Mouse (Mus musculus) lung, embryonic 14.5 days (tissue): ENCODE measurements around the gene Ntsr1. TPM values are rescaled to one million over a fixed set of nuclear protein-coding genes. Genes with fewer than 3 reads are reported as not detected.

Experiments used
- ATAC-seq: fragments of 200-750 bp; cut with Nextera tagmentation; 2 replicates; pipeline ENCODE4 v1.8.0; 2017; ENCODE audit warnings: mild to moderate bottlenecking, moderate TSS enrichment, moderate library complexity; ENCODE audit not compliant: insufficient read depth
- DNase-seq: peaks from one replicate; pipeline ENCODE4 v3.0.0-alpha.2; 2015
- H3K27ac ChIP-seq: fragments of 300-500 bp; sonication (generic); 2 replicates; pipeline ENCODE4 v1.5.1; 2014; ENCODE audit warnings: low read depth, mild to moderate bottlenecking, moderate library complexity
- H3K27me3 ChIP-seq: fragments of 300-500 bp; sonication (generic); 2 replicates; pipeline ENCODE4 v1.6.1; 2014; ENCODE audit warnings: low read length, control low read depth; ENCODE audit not compliant: insufficient read depth
- H3K36me3 ChIP-seq: fragments of 300-500 bp; sonication (generic); 2 replicates; pipeline ENCODE4 v1.6.1; 2014; ENCODE audit warnings: control low read depth; ENCODE audit not compliant: insufficient read depth
- H3K4me1 ChIP-seq: fragments of 300-500 bp; sonication (generic); 2 replicates; pipeline ENCODE4 v1.6.1; 2014; ENCODE audit warnings: antibody characterized with exemption, control low read depth; ENCODE audit not compliant: insufficient read depth
- H3K4me2 ChIP-seq: fragments of 300-500 bp; sonication (generic); 2 replicates; pipeline ENCODE4 v1.6.1; 2014; ENCODE audit warnings: mild to moderate bottlenecking
- H3K4me3 ChIP-seq: fragments of 300-500 bp; sonication (generic); 2 replicates; pipeline ENCODE4 v1.5.1; 2014; ENCODE audit warnings: low read depth, low read length
- H3K9ac ChIP-seq: fragments of 300-500 bp; sonication (generic); 2 replicates; pipeline ENCODE4 v1.6.1; 2014
- H3K9me3 ChIP-seq: fragments of 300-500 bp; sonication (generic); 2 replicates; pipeline ENCODE4 v1.6.1; 2016; ENCODE audit warnings: low read depth, low read length, control low read depth
- CTCF ChIP-seq: IDR thresholded peaks from 2 replicates; pipeline ENCODE4 v1.5.1; 2016; ENCODE audit warnings: antibody characterized with exemption, low read depth
- WGBS: fragments of 180-500 bp; shearing (Covaris S2); extraction: QIAGEN DNeasy Blood & Tissue Kit; methylation state at CpG from one replicate; pipeline ENCODE4 v1.1.7; 2014; 5-methylcytosine and 5-hydroxymethylcytosine counted together
- polyA plus RNA-seq: library from polyadenylated mRNA; unstranded; fragments of >200 nt; fragmentation: Nextera tagmentation; extraction: Ambion mirVana; gene quantifications from 2 replicates; pipeline ENCODE4 v1.2.1, GENCODE M21; 2014

Gene Ntsr1
- polyA plus RNA-seq, 1 experiment from 2014 or later: 2.6 TPM

DNA sequence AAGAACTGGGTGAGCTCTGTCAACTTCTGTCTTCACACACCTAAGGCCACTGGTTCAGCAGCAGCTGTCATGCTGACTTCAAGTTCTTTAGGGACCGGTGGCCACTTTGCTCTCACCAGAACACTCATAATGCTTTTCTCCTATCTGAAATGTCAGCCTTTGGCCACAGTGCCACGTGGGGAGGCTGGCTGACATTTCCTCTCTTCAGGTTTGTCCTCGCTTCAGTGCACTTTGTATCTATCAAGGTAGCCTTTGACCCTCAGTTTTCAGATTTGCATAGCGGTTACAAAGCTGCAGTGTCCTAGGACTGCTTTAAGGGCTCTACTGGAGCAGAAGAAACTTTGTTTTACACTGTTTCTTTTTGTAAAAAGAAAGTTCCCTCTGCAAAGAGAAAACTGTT lies 76.7 kb downstream of the Ntsr1 start:
- H3K27me3 ChIP-seq: no peaks in the 10 kb centered on the region
- H3K4me2 ChIP-seq: no peak overlapping the region
- no peaks in the 10 kb centered on the region for H3K36me3 ChIP-seq
- no peak for TF ChIP-seq CTCF
- no peak overlapping the region for H3K4me3 ChIP-seq
- no peaks in the 10 kb centered on the region for H3K9me3 ChIP-seq
- ATAC-seq: no peak
- 50% methylated on average over 4 of the region's 4 CpGs for WGBS
- H3K9ac ChIP-seq: no peak overlapping the region
- DNase-seq: no peak
- no peak overlapping the region for H3K27ac ChIP-seq
- H3K4me1 ChIP-seq: no peaks in the 10 kb centered on the region

DNA sequence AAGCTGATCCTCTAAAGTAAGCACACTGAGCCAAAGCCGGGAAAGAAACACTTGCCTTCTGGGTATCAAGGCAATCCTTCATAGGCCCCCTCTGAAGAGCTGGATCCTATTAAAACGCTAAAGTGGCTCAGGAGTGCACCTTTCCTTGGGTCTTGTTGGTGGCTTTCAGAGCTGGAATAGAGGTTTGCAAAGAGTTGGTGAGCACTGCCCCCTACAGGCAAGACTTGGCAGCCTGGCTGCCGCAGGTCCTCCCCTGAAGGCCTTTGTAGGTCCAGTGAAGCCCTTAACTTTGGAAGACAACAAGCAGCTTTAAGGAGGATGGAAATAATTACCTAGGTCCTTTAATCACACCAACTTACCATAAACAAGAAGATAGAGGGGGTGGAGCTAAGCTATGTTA lies 78.9 kb downstream of the Ntsr1 start:
- Histone ChIP-seq H3K9ac (no peak overlapping the region), H3K4me1 (no peaks in the 10 kb centered on the region), H3K4me2 (no peak overlapping the region), H3K9me3 (no peaks in the 10 kb centered on the region), H3K36me3 (no peaks in the 10 kb centered on the region), H3K27ac (no peak overlapping the region), H3K4me3 (no peak overlapping the region), H3K27me3 (no peaks in the 10 kb centered on the region)
- peak; percentile 91 for TF ChIP-seq CTCF
- WGBS: 3% methylated on average over 3 of the region's 3 CpGs
- ATAC-seq: no peak
- DNase-seq: peak; percentile 92

DNA sequence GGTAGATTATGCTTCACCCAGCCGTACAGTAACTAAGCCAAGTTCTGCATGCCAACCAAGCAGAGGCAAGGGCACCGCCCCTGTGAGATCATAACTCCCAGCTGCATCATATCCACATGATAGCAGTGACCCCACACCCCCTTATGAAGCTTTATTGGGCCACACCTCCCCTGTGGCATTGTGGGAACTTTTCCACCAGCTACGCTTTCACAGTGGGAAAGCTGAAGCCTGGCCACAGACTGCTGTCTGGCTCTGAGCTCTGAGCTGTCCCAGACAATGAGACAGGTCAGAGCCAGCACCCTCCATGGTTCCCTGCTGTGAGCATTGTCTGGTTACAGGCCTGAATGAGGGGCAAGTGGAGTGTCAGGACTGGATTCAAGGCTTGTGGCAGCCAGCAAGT lies 81.2 kb downstream of the Ntsr1 start, which contains the start of gene Mrgbp:
Mrgbp (plus strand) TSS at position 303 of the 400 bp plus-strand sequence.
- Histone ChIP-seq H3K9me3 (no peaks in the 10 kb centered on the region), H3K4me1 (no peaks in the 10 kb centered on the region), H3K27ac (no peak within 1 kb of the TSS), H3K27me3 (no peaks in the 10 kb centered on the region), H3K4me2 (peak within 1 kb of the TSS; percentile 86; the same call in 1 of the 2 replicates), H3K4me3 (no peak within 1 kb of the TSS), H3K36me3 (peaks cover 14% of the 10 kb centered on the region), H3K9ac (no peak within 1 kb of the TSS; the same call in 1 of the 2 replicates)
- 50% methylated on average over 3 of the region's 3 CpGs for WGBS
- DNase-seq (no peak), ATAC-seq (no peak)
- TF ChIP-seq CTCF: no peak

DNA sequence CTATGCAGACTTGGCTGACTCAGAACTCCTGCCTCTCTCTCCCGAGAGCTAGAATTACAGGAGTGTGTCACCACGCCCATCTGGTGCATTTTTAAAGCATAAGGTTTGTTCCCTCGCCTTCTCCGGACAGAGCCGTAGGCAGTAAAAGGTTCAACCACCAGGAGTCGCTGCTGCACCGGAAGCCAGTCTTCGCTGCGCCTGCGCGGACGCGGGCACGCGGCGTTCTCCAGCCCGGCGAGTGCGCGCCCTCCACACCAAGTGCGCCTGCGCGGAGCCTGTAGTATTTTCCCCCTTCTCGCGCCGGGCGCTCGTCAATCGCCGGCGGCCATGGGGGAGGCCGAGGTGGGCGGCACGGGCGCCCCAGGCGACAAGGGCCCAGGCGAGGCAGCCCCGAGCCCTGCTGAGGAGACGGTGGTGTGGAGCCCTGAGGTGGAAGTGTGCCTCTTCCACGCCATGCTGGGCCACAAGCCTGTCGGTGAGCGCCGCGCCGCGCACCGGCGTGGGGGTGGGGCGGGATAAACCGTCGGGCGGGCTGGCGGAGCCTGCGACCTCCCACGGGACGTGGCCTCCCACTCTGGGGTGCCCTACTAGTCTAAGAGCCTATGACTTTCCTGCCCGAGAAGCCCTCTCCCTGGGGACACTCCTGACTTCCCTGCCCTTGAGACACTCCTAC lies 82.8 kb downstream of the Ntsr1 start:
- Histone ChIP-seq H3K27ac (peak overlapping the region; percentile 65; the same call in 1 of the 2 replicates), H3K9me3 (no peaks in the 10 kb centered on the region), H3K4me3 (peak overlapping the region; percentile 83), H3K36me3 (peaks cover 24% of the 10 kb centered on the region), H3K9ac (peak overlapping the region; percentile 93), H3K4me1 (no peaks in the 10 kb centered on the region), H3K4me2 (peak overlapping the region; percentile 86), H3K27me3 (no peaks in the 10 kb centered on the region)
- WGBS: under 1% methylated on average over 57 of the region's 57 CpGs
- peak; percentile 99 for DNase-seq
- TF ChIP-seq CTCF: peak; percentile 89
- ATAC-seq: peak; percentile 78

DNA sequence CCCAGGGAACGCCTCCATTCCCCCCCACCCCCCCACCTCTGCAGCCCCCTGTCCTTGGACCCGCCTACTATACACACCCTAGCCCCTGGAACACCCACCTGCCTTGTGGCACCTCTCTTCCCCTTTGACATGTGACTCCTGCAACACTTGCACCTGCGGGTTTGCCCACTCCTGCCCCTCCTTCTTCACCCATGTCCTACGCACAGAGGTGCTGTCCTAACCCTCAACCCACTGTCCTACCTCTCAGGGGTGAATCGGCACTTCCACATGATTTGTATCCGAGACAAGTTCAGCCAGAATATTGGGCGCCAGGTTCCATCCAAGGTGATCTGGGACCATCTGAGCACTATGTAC lies 83.4 kb downstream of the Ntsr1 start:
- H3K36me3 ChIP-seq: peaks cover 24% of the 10 kb centered on the region
- DNase-seq: no peak
- no peaks in the 10 kb centered on the region for H3K4me1 ChIP-seq
- H3K27ac ChIP-seq: no peak overlapping the region
- 18% methylated on average over 7 of the region's 7 CpGs for WGBS
- ATAC-seq: no peak
- H3K4me3 ChIP-seq: peak overlapping the region; percentile 83
- no peaks in the 10 kb centered on the region for H3K27me3 ChIP-seq
- peak overlapping the region; percentile 86 for H3K4me2 ChIP-seq
- H3K9ac ChIP-seq: peak overlapping the region; percentile 93
- TF ChIP-seq CTCF: no peak
- H3K9me3 ChIP-seq: no peaks in the 10 kb centered on the region

DNA sequence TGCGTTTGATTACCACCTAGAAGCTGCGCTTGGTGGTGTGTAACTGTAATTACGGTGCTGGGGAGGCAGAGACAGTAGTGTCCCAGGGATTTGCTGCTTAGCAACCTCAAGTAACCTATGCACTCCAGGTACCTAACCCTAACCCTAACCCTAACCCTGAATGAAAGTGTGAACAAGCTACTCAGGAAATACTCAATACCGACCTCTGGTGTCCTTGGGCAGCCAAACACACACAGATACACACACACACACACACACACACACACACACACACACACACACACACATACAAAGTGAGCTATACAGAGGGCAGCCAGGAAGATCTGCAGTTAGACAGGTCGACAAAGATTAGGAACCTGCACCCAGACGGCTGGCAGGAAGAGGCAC lies 89.0 kb downstream of the Ntsr1 start:
- peak; percentile 3; the same call in 1 of the 2 replicates for ATAC-seq

DNA sequence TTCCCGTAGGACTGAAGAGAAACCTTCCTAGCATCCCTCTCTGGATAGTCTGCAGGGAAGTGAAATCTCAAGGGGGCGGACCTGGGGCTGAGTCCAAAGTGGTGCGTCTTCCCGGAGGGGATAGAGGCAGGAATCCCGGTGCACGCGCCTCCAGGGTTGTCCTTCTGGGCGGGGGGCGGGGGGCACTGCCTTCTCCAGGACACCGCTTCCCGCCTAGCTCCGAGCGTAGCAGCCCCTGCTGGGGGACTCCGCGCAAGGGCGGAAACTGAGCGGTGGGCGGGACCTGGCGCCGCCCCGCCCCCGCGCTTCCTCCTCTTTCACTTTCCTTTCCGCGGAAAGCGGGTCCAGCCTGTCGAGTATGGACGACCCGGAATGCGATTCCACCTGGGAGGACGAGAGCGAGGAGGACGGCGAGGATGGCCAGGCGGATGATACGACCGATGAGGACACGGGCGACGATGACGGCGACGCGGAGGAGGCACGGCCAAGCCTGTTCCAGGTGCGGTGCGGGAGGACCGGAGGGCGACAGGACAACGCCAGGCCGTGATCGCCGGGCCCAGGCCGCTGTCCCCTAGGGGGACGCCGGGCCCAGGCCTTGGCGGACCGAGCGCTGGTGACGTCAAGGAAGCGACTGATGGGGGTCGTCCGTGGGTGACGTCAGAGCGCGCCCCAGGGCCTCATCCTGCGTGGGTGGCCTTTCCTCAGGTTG lies 89.5 kb downstream of the Ntsr1 start, which contains the start of gene Ogfr:
Ogfr (plus strand) TSS at position 123 of the 709 bp plus-strand sequence.
- H3K4me3 ChIP-seq: peak within 1 kb of the TSS; percentile 94
- DNase-seq: peak; percentile 94
- peak within 1 kb of the TSS; percentile 83 for H3K4me2 ChIP-seq
- H3K9ac ChIP-seq: peak within 1 kb of the TSS; percentile 91
- under 1% methylated on average over 62 of the region's 67 CpGs for WGBS
- H3K36me3 ChIP-seq: peaks cover 58% of the 10 kb centered on the region
- peak within 1 kb of the TSS; percentile 88 for H3K27ac ChIP-seq
- peak; percentile 93 for ATAC-seq
- H3K27me3 ChIP-seq: no peaks in the 10 kb centered on the region
- no peaks in the 10 kb centered on the region for H3K4me1 ChIP-seq
- TF ChIP-seq CTCF: peak; percentile 44
- H3K9me3 ChIP-seq: no peaks in the 10 kb centered on the region

More for the DNA sequence above, 89.0 kb downstream of the Ntsr1 start:
- Histone ChIP-seq H3K36me3 (peaks cover 53% of the 10 kb centered on the region), H3K9me3 (no peaks in the 10 kb centered on the region), H3K4me1 (no peaks in the 10 kb centered on the region), H3K4me3 (peak overlapping the region; percentile 94), H3K27me3 (no peaks in the 10 kb centered on the region), H3K4me2 (peak overlapping the region; percentile 83), H3K9ac (peak overlapping the region; percentile 91), H3K27ac (peak overlapping the region; percentile 88)
- WGBS: 44% methylated on average over 6 of the region's 6 CpGs
- TF ChIP-seq CTCF: peak; percentile 51
- no peak for DNase-seq

Other genes starting within 250 kb of the Ntsr1 start
- 630 and 724 TPM in 2 replicates for gene Rps21, start 242.6 kb upstream of the Ntsr1 start, polyA plus RNA-seq
- 24.0 and 25.6 TPM in 2 replicates for gene Cables2, start 226.5 kb upstream of the Ntsr1 start, polyA plus RNA-seq
- gene Rbbp8nl, start 210.1 kb upstream of the Ntsr1 start, polyA plus RNA-seq: 1.9 and 2.3 TPM in 2 replicates
- 37.4 and 42.7 TPM in 2 replicates for gene Gata5, start 165.3 kb upstream of the Ntsr1 start, polyA plus RNA-seq
- gene Slco4a1, start 43.7 kb upstream of the Ntsr1 start, polyA plus RNA-seq: 0.39 and 0.47 TPM in 2 replicates
- gene Mrgbp, start 81.3 kb downstream of the Ntsr1 start, polyA plus RNA-seq: 34.7 and 39.0 TPM in 2 replicates
- 71.6 and 79.2 TPM in 2 replicates for gene Ogfr, start 89.3 kb downstream of the Ntsr1 start, polyA plus RNA-seq
- gene Col9a3, start 97.8 kb downstream of the Ntsr1 start, polyA plus RNA-seq: 24.2 and 29.0 TPM in 2 replicates
- 0.14 and 0.17 TPM in 2 replicates for gene Tcfl5, start 142.7 kb downstream of the Ntsr1 start, polyA plus RNA-seq
- 34.1 and 36.0 TPM in 2 replicates for gene Dido1, start 210.0 kb downstream of the Ntsr1 start, polyA plus RNA-seq
- gene Gid8, start 210.1 kb downstream of the Ntsr1 start, polyA plus RNA-seq: 58.6 and 59.1 TPM in 2 replicates
- 0.80 and 0.88 TPM in 2 replicates for gene Slc17a9, start 225.3 kb downstream of the Ntsr1 start, polyA plus RNA-seq